Mouse (Mus musculus) intestine, embryonic 16.5 days (tissue): Measurements from ENCODE around the gene Olfr1134. TPM values are rescaled to one million over a fixed set of nuclear protein-coding genes. Genes with fewer than 3 reads are reported as not detected.

Experiments used
- polyA plus RNA-seq: library from polyadenylated mRNA; unstranded; fragments of >200 nt; fragmentation: Nextera tagmentation; extraction: Ambion mirVana; gene quantifications from 2 replicates; pipeline ENCODE4 v1.2.1, GENCODE M21; 2015

Gene Olfr1134
- polyA plus RNA-seq, 1 experiment from 2014 or later = not detected

Other genes with a start within 250 kb of the Olfr1134 start
- gene Olfr1123, start 241.8 kb downstream of the Olfr1134 start, polyA plus RNA-seq = not detected in 2 replicates
- not detected in 2 replicates for gene Olfr1124, start 228.2 kb downstream of the Olfr1134 start, polyA plus RNA-seq
- not detected in 2 replicates for gene Olfr1126, start 204.5 kb downstream of the Olfr1134 start, polyA plus RNA-seq
- gene Pramel7, start 161.4 kb downstream of the Olfr1134 start, polyA plus RNA-seq = not detected in 2 replicates
- gene Pramel6, start 151.9 kb downstream of the Olfr1134 start, polyA plus RNA-seq = not detected in 2 replicates
- not detected in 2 replicates for gene Olfr153, start 126.7 kb downstream of the Olfr1134 start, polyA plus RNA-seq
- not detected in 2 replicates for gene Olfr1128, start 112.9 kb downstream of the Olfr1134 start, polyA plus RNA-seq
- gene Olfr1129, start 84.6 kb downstream of the Olfr1134 start, polyA plus RNA-seq = not detected in 2 replicates
- gene Olfr1130, start 52.2 kb downstream of the Olfr1134 start, polyA plus RNA-seq = not detected in 2 replicates
- not detected in 2 replicates for gene Olfr1131, start 31.4 kb downstream of the Olfr1134 start, polyA plus RNA-seq
- gene Olfr1132, start 20.9 kb downstream of the Olfr1134 start, polyA plus RNA-seq = not detected in 2 replicates
- not detected in 2 replicates for gene Olfr1133, start 11.1 kb downstream of the Olfr1134 start, polyA plus RNA-seq
- not detected in 2 replicates for gene Olfr1135, start 15.2 kb upstream of the Olfr1134 start, polyA plus RNA-seq
- not detected in 2 replicates for gene Olfr1136, start 35.5 kb upstream of the Olfr1134 start, polyA plus RNA-seq
- not detected in 2 replicates for gene Olfr1137, start 54.7 kb upstream of the Olfr1134 start, polyA plus RNA-seq
- gene Olfr1138, start 81.5 kb upstream of the Olfr1134 start, polyA plus RNA-seq = not detected in 2 replicates
- not detected in 2 replicates for gene Olfr1140, start 85.3 kb upstream of the Olfr1134 start, polyA plus RNA-seq
- gene Olfr1141, start 95.5 kb upstream of the Olfr1134 start, polyA plus RNA-seq = not detected in 2 replicates
- not detected in 2 replicates for gene Olfr152, start 121.0 kb upstream of the Olfr1134 start, polyA plus RNA-seq
- not detected in 2 replicates for gene Olfr1143, start 142.1 kb upstream of the Olfr1134 start, polyA plus RNA-seq
- gene Olfr1145, start 151.4 kb upstream of the Olfr1134 start, polyA plus RNA-seq = not detected in 2 replicates
- not detected in 2 replicates for gene Olfr1148, start 172.1 kb upstream of the Olfr1134 start, polyA plus RNA-seq
- gene Olfr1150-ps1, start 185.5 kb upstream of the Olfr1134 start, polyA plus RNA-seq = not detected in 2 replicates
- gene Olfr1151, start 197.4 kb upstream of the Olfr1134 start, polyA plus RNA-seq = not detected in 2 replicates
- not detected in 2 replicates for gene Olfr1152, start 208.0 kb upstream of the Olfr1134 start, polyA plus RNA-seq
- gene Olfr1153, start 236.5 kb upstream of the Olfr1134 start, polyA plus RNA-seq = not detected in 2 replicates
- gene Olfr1154, start 246.7 kb upstream of the Olfr1134 start, polyA plus RNA-seq = not detected in 2 replicates